Mouse (Mus musculus): ENCODE measurements at regions not wholly inside any gene's neighbourhood (a gene's known extent, or its start where the extent isn't known, plus 50 kb on each side); places are given as distances from the start of the nearest gene placed in this dataset.
A peak's percentile ranks its signal among the peaks of the same experiment; 100 is the strongest.

DNA sequence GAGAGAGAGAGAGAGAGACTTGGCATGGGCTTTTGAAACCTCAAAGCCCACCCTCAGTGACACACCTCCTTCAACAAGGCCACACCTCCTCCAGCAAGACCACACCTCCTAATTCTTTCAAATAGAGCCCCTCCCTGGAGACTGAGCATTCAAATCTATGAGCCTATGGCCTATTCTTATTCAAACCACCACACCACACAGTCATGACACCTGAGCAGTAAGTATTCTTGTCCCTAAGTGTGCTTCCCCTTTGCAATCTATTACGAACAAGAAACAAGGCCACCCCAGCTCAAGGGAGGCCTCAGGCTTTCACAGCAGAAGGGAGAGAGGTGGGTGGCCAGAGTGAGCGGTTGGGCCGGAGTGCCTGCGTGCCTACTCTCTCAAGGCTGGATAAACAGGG is 284.9 kb upstream of the Kcnab2 start:
- H3K4me1 ChIP-seq (replicated peaks; ENCODE audit: control insufficient read depth, insufficient read depth, low read length) = no peaks in the 10 kb centered on the region
- H3K36me3 ChIP-seq (replicated peaks; ENCODE audit: control insufficient read depth, insufficient read depth) = no peaks in the 10 kb centered on the region
- no peak overlapping the region for H3K4me2 ChIP-seq (replicated peaks)
- no peak overlapping the region for H3K9ac ChIP-seq
- 89% methylated on average over 4 of the region's 4 CpGs for WGBS
- DNase-seq (ENCODE audit: low spot score) (no peak), ATAC-seq (ENCODE audit: low FRiP score) (no peak)
- H3K27ac ChIP-seq = no peak overlapping the region
- H3K27me3 ChIP-seq (ENCODE audit: control insufficient read depth, insufficient read depth, low read length) = no peaks in the 10 kb centered on the region
- peaks cover 10% of the 10 kb centered on the region; the same call in 1 of the 2 replicates for H3K9me3 ChIP-seq (ENCODE audit: control insufficient read depth, low read length)
- no peak overlapping the region for H3K4me3 ChIP-seq (replicated peaks; ENCODE audit: low read length)

- Histone ChIP-seq H3K9me3 (ENCODE audit: control insufficient read depth, low read length) (peaks cover 3% of the 10 kb centered on the region), H3K4me3 (replicated peaks; ENCODE audit: low read length) (no peak overlapping the region), H3K36me3 (replicated peaks; ENCODE audit: control insufficient read depth, insufficient read depth) (no peaks in the 10 kb centered on the region), H3K4me2 (replicated peaks) (no peak overlapping the region), H3K27ac (peak overlapping the region; percentile 70), H3K9ac (no peak overlapping the region), H3K4me1 (replicated peaks; ENCODE audit: control insufficient read depth, insufficient read depth, low read length) (no peaks in the 10 kb centered on the region; the same call in 1 of the 2 replicates), H3K27me3 (ENCODE audit: control insufficient read depth, insufficient read depth, low read length) (no peaks in the 10 kb centered on the region)
- WGBS = 74% methylated on average over 5 of the region's 5 CpGs
- DNase-seq (ENCODE audit: low spot score) = no peak
- peak; percentile 34; the same call in 1 of the 2 replicates for ATAC-seq (ENCODE audit: low FRiP score)
Measured at GRCm38 (mm10) chr4:152757191-152757590, 279.5 kb upstream of the Kcnab2 start.

DNA sequence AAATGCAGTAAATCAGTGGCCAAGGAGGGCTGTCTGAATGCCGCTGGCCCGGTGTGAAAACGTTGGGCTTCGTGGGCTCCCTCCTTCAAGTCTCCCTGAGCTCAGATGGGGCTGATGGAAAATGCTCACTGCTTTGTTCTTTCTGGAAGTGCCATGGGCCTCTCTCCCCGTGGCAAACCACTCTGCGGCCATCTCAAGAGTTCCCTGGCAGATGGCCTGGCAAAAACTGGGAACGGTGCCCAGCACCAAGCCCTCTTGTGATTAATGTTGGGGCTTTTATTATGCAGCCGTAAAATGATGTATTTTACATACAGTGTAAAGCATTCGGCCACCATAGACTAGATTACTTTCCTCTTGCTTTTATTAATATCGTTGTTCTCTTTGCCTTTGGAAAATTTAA is 278.9 kb upstream of the Kcnab2 start:
- Histone ChIP-seq H3K9me3 (ENCODE audit: control insufficient read depth, low read length) (peaks cover 9% of the 10 kb centered on the region), H3K27me3 (ENCODE audit: control insufficient read depth, insufficient read depth, low read length) (no peaks in the 10 kb centered on the region), H3K9ac (0 out of 2 replicates have a peak overlapping the region, but pooled peaks have one; percentile 4), H3K4me2 (replicated peaks) (no peak overlapping the region), H3K36me3 (replicated peaks; ENCODE audit: control insufficient read depth, insufficient read depth) (no peaks in the 10 kb centered on the region), H3K27ac (peak overlapping the region; percentile 70), H3K4me3 (replicated peaks; ENCODE audit: low read length) (no peak overlapping the region), H3K4me1 (replicated peaks; ENCODE audit: control insufficient read depth, insufficient read depth, low read length) (no peaks in the 10 kb centered on the region; the same call in 1 of the 2 replicates)
- ATAC-seq (ENCODE audit: low FRiP score) = peak; percentile 51; the same call in 1 of the 2 replicates
- 53% methylated on average over 10 of the region's 10 CpGs for WGBS
- peak; percentile 71 for DNase-seq (ENCODE audit: low spot score)

DNA sequence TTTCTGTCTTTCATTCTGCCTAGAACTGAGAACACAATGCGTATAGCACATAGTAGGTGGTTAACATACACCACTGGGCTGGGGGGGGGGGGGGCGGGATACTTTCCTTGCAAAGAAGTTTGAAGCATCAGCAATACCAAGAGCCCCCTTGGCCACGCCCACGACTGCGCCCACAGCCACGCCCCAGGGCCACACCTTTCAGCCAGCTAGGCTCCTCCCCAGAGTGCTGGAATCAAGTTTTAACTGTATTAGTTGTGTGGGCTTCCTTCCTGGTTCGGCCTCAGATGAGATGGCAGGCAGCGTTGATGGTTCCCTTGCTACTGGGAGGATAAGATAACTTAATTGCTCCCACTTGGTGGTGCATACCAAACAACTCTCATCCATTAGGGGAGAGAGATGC is 278.1 kb upstream of the Kcnab2 start:
- peak overlapping the region; percentile 70; the same call in 1 of the 2 replicates for H3K27ac ChIP-seq
- 83% methylated on average over 8 of the region's 8 CpGs for WGBS
- H3K9me3 ChIP-seq (ENCODE audit: control insufficient read depth, low read length) = peaks cover 9% of the 10 kb centered on the region
- no peaks in the 10 kb centered on the region; the same call in 1 of the 2 replicates for H3K4me1 ChIP-seq (replicated peaks; ENCODE audit: control insufficient read depth, insufficient read depth, low read length)
- H3K9ac ChIP-seq = no peak overlapping the region
- no peaks in the 10 kb centered on the region for H3K27me3 ChIP-seq (ENCODE audit: control insufficient read depth, insufficient read depth, low read length)
- no peaks in the 10 kb centered on the region for H3K36me3 ChIP-seq (replicated peaks; ENCODE audit: control insufficient read depth, insufficient read depth)
- H3K4me2 ChIP-seq (replicated peaks) = no peak overlapping the region
- DNase-seq (ENCODE audit: low spot score) (no peak), ATAC-seq (ENCODE audit: low FRiP score) (no peak)
- H3K4me3 ChIP-seq (replicated peaks; ENCODE audit: low read length) = no peak overlapping the region

- WGBS = 19% methylated on average over 11 of the region's 11 CpGs
- DNase-seq (ENCODE audit: low spot score) (no peak), ATAC-seq (ENCODE audit: low FRiP score) (no peak)
- no peak overlapping the region for H3K4me2 ChIP-seq (replicated peaks)
- H3K27me3 ChIP-seq (ENCODE audit: control insufficient read depth, insufficient read depth, low read length) = no peaks in the 10 kb centered on the region
- 0 out of 2 replicates have a peak overlapping the region, but pooled peaks have one; percentile 16 for H3K9ac ChIP-seq
- H3K27ac ChIP-seq = peak overlapping the region; percentile 7; the same call in 1 of the 2 replicates
- H3K4me1 ChIP-seq (replicated peaks; ENCODE audit: control insufficient read depth, insufficient read depth, low read length) = peaks cover 18% of the 10 kb centered on the region
- no peak overlapping the region for H3K4me3 ChIP-seq (replicated peaks; ENCODE audit: low read length)
- no peaks in the 10 kb centered on the region for H3K9me3 ChIP-seq (ENCODE audit: control insufficient read depth, low read length)
- H3K36me3 ChIP-seq (replicated peaks; ENCODE audit: control insufficient read depth, insufficient read depth) = no peaks in the 10 kb centered on the region
Measured at GRCm38 (mm10) chr4:152744366-152744765, 266.7 kb upstream of the Kcnab2 start.

DNA sequence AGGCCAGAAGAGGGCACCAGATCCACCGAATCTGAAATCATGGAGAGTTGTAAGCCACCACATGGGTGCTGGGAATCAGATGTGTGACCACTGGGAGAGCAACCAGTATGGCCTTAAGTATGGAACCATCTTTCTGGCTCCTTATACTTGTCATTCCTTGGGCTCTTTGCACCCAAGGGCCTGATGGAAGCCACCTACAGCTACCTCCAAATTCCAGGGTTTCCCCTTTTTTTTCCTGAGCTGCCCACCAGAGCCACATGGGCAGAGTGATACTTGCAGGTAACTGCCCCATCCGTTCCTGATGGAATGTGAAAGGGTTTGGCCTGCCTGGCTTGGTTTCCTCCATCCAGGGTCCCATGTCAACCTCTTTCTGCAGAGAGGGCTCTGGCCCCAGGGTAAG is 255.3 kb upstream of the Kcnab2 start:
- ATAC-seq (ENCODE audit: low FRiP score) (no peak), DNase-seq (ENCODE audit: low spot score) (no peak)
- 94% methylated on average over 2 of the region's 2 CpGs for WGBS
- Histone ChIP-seq H3K27me3 (ENCODE audit: control insufficient read depth, insufficient read depth, low read length) (no peaks in the 10 kb centered on the region), H3K27ac (no peak overlapping the region), H3K36me3 (replicated peaks; ENCODE audit: control insufficient read depth, insufficient read depth) (no peaks in the 10 kb centered on the region), H3K4me1 (replicated peaks; ENCODE audit: control insufficient read depth, insufficient read depth, low read length) (no peaks in the 10 kb centered on the region), H3K9ac (no peak overlapping the region), H3K9me3 (ENCODE audit: control insufficient read depth, low read length) (no peaks in the 10 kb centered on the region), H3K4me2 (replicated peaks) (no peak overlapping the region), H3K4me3 (replicated peaks; ENCODE audit: low read length) (no peak overlapping the region)

- DNase-seq (ENCODE audit: low spot score) (peak; percentile 80), ATAC-seq (ENCODE audit: low FRiP score) (no peak)
- Histone ChIP-seq H3K9me3 (ENCODE audit: control insufficient read depth, low read length) (no peaks in the 10 kb centered on the region), H3K9ac (no peak overlapping the region), H3K27me3 (ENCODE audit: control insufficient read depth, insufficient read depth, low read length) (no peaks in the 10 kb centered on the region), H3K4me3 (replicated peaks; ENCODE audit: low read length) (no peak overlapping the region), H3K36me3 (replicated peaks; ENCODE audit: control insufficient read depth, insufficient read depth) (no peaks in the 10 kb centered on the region), H3K27ac (no peak overlapping the region), H3K4me1 (replicated peaks; ENCODE audit: control insufficient read depth, insufficient read depth, low read length) (no peaks in the 10 kb centered on the region), H3K4me2 (replicated peaks) (no peak overlapping the region)
- 51% methylated on average over 10 of the region's 10 CpGs for WGBS
Measured at GRCm38 (mm10) chr4:152731988-152732387, 254.3 kb upstream of the Kcnab2 start.

- WGBS = 44% methylated on average over 10 of the region's 10 CpGs
- H3K9ac ChIP-seq = no peak overlapping the region
- H3K27me3 ChIP-seq (ENCODE audit: control insufficient read depth, insufficient read depth, low read length) = no peaks in the 10 kb centered on the region
- no peaks in the 10 kb centered on the region for H3K36me3 ChIP-seq (replicated peaks; ENCODE audit: control insufficient read depth, insufficient read depth)
- ATAC-seq (ENCODE audit: low FRiP score) (no peak), DNase-seq (ENCODE audit: low spot score) (no peak)
- no peak overlapping the region for H3K4me3 ChIP-seq (replicated peaks; ENCODE audit: low read length)
- no peak overlapping the region for H3K4me2 ChIP-seq (replicated peaks)
- H3K9me3 ChIP-seq (ENCODE audit: control insufficient read depth, low read length) = no peaks in the 10 kb centered on the region
- no peak overlapping the region for H3K27ac ChIP-seq
- peaks cover 2% of the 10 kb centered on the region; the same call in 1 of the 2 replicates for H3K4me1 ChIP-seq (replicated peaks; ENCODE audit: control insufficient read depth, insufficient read depth, low read length)
Measured at GRCm38 (mm10) chr4:152731082-152731720, 253.5 kb upstream of the Kcnab2 start.

DNA sequence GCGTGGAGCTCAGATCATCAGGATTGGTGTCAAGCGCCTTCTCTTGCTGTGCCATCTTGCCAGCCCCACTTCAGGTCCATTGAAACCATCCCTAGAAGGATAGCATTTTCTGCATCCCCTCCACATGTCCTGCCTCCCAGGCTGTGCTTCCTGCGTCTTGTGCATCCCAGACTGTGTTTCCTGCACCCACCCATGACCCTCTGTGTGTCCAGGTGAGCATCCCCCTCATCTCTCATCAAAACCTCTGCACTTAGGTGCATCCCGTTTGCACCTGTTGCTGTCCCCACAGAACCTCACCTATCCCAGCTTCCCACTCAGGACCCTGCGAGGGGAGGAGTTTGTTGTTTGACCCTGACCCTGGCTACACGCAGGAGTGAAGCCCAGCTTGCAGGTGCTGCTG is 251.8 kb upstream of the Kcnab2 start:
- 93% methylated on average over 6 of the region's 6 CpGs for WGBS
- H3K36me3 ChIP-seq (replicated peaks; ENCODE audit: control insufficient read depth, insufficient read depth) = no peaks in the 10 kb centered on the region

More for the DNA sequence above, 251.8 kb upstream of the Kcnab2 start:
- H3K4me3 ChIP-seq (replicated peaks; ENCODE audit: low read length) = no peak overlapping the region
- H3K27me3 ChIP-seq (ENCODE audit: control insufficient read depth, insufficient read depth, low read length) = no peaks in the 10 kb centered on the region
- H3K4me1 ChIP-seq (replicated peaks; ENCODE audit: control insufficient read depth, insufficient read depth, low read length) = peaks cover 19% of the 10 kb centered on the region
- ATAC-seq (ENCODE audit: low FRiP score) (no peak), DNase-seq (ENCODE audit: low spot score) (no peak)
- no peak overlapping the region for H3K9ac ChIP-seq
- no peak overlapping the region for H3K4me2 ChIP-seq (replicated peaks)
- H3K27ac ChIP-seq = no peak overlapping the region
- H3K9me3 ChIP-seq (ENCODE audit: control insufficient read depth, low read length) = no peaks in the 10 kb centered on the region

All from hindbrain, embryonic 14.5 days (tissue).